ENCODE assay signal across 8 mouse cellular contexts in the genomic region with DNA sequence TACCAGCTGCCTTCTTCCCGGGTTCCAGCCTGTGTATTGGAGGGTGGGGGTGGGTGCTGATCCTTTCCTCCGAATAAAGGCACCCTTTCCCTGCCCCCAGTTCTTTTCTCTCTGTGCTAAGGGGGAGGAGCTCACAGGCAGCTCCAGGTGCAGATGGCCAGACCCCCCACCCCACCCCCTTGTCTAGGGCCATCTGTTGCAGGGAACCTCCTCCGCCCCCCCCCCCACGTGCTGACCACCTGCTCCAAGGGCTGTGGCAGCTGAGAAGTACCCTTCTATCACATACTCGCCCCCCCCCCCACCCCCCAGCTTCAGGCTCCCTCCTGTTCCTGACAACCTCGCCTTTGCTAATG. TPM values are rescaled to one million over a fixed set of nuclear protein-coding genes. Genes with fewer than 3 reads are reported as not detected.
DNase-seq lines count a peak whose midpoint lies in the region; ATAC-seq and TF ChIP-seq lines count a peak whose summit lies in the region.

No protein-coding gene starts in this region.

- no peak overlapping the region; the same call in 1 of the 2 replicates for H3K9ac ChIP-seq in heart, postnatal 0 days (replicated peaks; ENCODE audit: low read depth, low read length)
- peak overlapping the region; percentile 80 for H3K9ac ChIP-seq in hindbrain, embryonic 16.5 days (ENCODE audit: low read depth, low read length)

- no peak for TF ChIP-seq CTCF in heart, postnatal 0 days (IDR thresholded peaks at IDR 0.05; ENCODE audit: low read depth)
- no peak for TF ChIP-seq CTCF in brain, embryonic 14.5 days (IDR thresholded peaks at IDR 0.05; ENCODE audit: borderline replicate concordance, extremely low read depth, insufficient read depth, insufficient read length)

- 14% methylated on average over 5 of the region's 6 CpGs for WGBS in heart, postnatal 0 days
- 3% methylated on average over 4 of the region's 6 CpGs for WGBS in hindbrain, embryonic 16.5 days

- DNase-seq in heart, postnatal 0 days (ENCODE audit: low spot score) = no peak
- DNase-seq in heart, postnatal 25 days (ENCODE audit: low spot score) = no peak
- DNase-seq in brain, embryonic 14.5 days (ENCODE audit: low read depth) = peak; percentile 91
- peak; percentile 69 for DNase-seq in neural tube, embryonic 10.5 days (ENCODE audit: extremely low spot score, low spot score)
- no peak for DNase-seq in thymus, adult 18-20 months
- DNase-seq in gastrocnemius, postnatal 4 days (ENCODE audit: low spot score in 2 of 2) = no peak

- no peak for TF ChIP-seq EP300 in heart, postnatal 0 days (IDR thresholded peaks at IDR 0.05; ENCODE audit: low read depth)

- H3K4me1 ChIP-seq in heart, postnatal 0 days (ENCODE audit: control insufficient read depth, insufficient read depth) = peaks cover 15% of the 10 kb centered on the region; the same call in 1 of the 2 replicates
- H3K4me1 ChIP-seq in hindbrain, embryonic 16.5 days (ENCODE audit: control insufficient read depth, insufficient read depth, low read depth, low read length) = peaks cover 28% of the 10 kb centered on the region

- no peak for ATAC-seq in heart, postnatal 0 days (ENCODE audit: insufficient read depth, low read depth)
- peak; percentile 18; the same call in 1 of the 2 replicates for ATAC-seq in hindbrain, embryonic 16.5 days
- no peak for ATAC-seq in megakaryocyte progenitor cell, adult 5-6 weeks (replicated peaks; ENCODE audit: poor library complexity)

- TF ChIP-seq POLR2A in brain, embryonic 14.5 days (IDR thresholded peaks at IDR 0.05; ENCODE audit: borderline replicate concordance, extremely low read depth, insufficient read depth, insufficient read length, poor library complexity, severe bottlenecking) = no peak

- H3K4me2 ChIP-seq in heart, postnatal 0 days (ENCODE audit: low read depth, low read length) = peak overlapping the region; percentile 88
- peak overlapping the region; percentile 89 for H3K4me2 ChIP-seq in hindbrain, embryonic 16.5 days (ENCODE audit: low read length)

- intact Hi-C loops in heart, postnatal 25 days (cut with DNase I) = no loop called here

- H3K27me3 ChIP-seq in heart, postnatal 0 days (ENCODE audit: control insufficient read depth, insufficient read depth, low read length) = no peaks in the 10 kb centered on the region
- no peaks in the 10 kb centered on the region for H3K27me3 ChIP-seq in hindbrain, embryonic 16.5 days (replicated peaks; ENCODE audit: control insufficient read depth, insufficient read depth, low read length)

- peak overlapping the region; percentile 87 for H3K4me3 ChIP-seq in heart, postnatal 0 days (ENCODE audit: low read depth, low read length)
- peak overlapping the region; percentile 72 for H3K4me3 ChIP-seq in hindbrain, embryonic 16.5 days (ENCODE audit: low read length)

- H3K36me3 ChIP-seq in heart, postnatal 0 days (replicated peaks; ENCODE audit: control insufficient read depth, insufficient read depth, low read length) = 0 out of 2 replicates have a peak, but pooled peaks cover 1% of the 10 kb centered on the region
- H3K36me3 ChIP-seq in hindbrain, embryonic 16.5 days (ENCODE audit: control insufficient read depth, insufficient read depth, low read length) = peaks cover 6% of the 10 kb centered on the region

- peak overlapping the region; percentile 80 for H3K27ac ChIP-seq in heart, postnatal 0 days (ENCODE audit: low read depth)
- peak overlapping the region; percentile 92 for H3K27ac ChIP-seq in hindbrain, embryonic 16.5 days (ENCODE audit: low read depth, low read length)

- H3K9me3 ChIP-seq in heart, postnatal 0 days (replicated peaks; ENCODE audit: control insufficient read depth, low read length) = no peaks in the 10 kb centered on the region
- no peaks in the 10 kb centered on the region for H3K9me3 ChIP-seq in hindbrain, embryonic 16.5 days (ENCODE audit: control insufficient read depth, low read length)

RNA-seq across cellular contexts. Expression of a gene that starts 0.4 kb away (rescaled TPM):
- 15.9 and 23.5 TPM in 2 replicates for total RNA-seq in heart, postnatal 0 days (2014; rRNA removed; ENCODE audit: low replicate concordance)
- polyA plus RNA-seq in heart, postnatal 0 days (2015; fragmentation: Nextera tagmentation; extraction: Ambion mirVana) = 5.6 and 6.2 TPM in 2 replicates
- total RNA-seq in heart, postnatal 25 days (2021) = 1 to 10 TPM; 4.5 to 5.3 TPM
- 109 and 112 TPM in 2 replicates for polyA plus RNA-seq in brain, embryonic 14.5 days (2012; rRNA removed)
- 54.4 and 59.5 TPM in 2 replicates for polyA plus RNA-seq in hindbrain, embryonic 16.5 days (2015; fragmentation: Nextera tagmentation; extraction: Ambion mirVana)
- total RNA-seq in megakaryocyte progenitor cell, adult 5-6 weeks (2015) = 0.37 and 1.3 TPM in 2 replicates
- total RNA-seq in megakaryocyte progenitor cell, adult 5-6 weeks (2017) = 0.57 and 0.83 TPM in 2 replicates
- 10 to 100 TPM; 26.3 to 32.3 TPM for total RNA-seq in gastrocnemius, postnatal 4 days (2021)

RNA-seq across cellular contexts. Expression of a gene that starts 25.0 kb away (rescaled TPM):
- 5.8 and 7.2 TPM in 2 replicates for total RNA-seq in heart, postnatal 0 days (2014; rRNA removed; ENCODE audit: low replicate concordance)
- polyA plus RNA-seq in heart, postnatal 0 days (2015; fragmentation: Nextera tagmentation; extraction: Ambion mirVana) = 10.1 and 11.0 TPM in 2 replicates
- total RNA-seq in heart, postnatal 25 days (2021) = 1 to 10 TPM; 7.3 to 8.1 TPM
- 42.6 and 50.1 TPM in 2 replicates for polyA plus RNA-seq in brain, embryonic 14.5 days (2012; rRNA removed)
- 21.8 and 23.9 TPM in 2 replicates for polyA plus RNA-seq in hindbrain, embryonic 16.5 days (2015; fragmentation: Nextera tagmentation; extraction: Ambion mirVana)
- total RNA-seq in megakaryocyte progenitor cell, adult 5-6 weeks (2015) = 8.4 and 11.8 TPM in 2 replicates
- 10.9 and 14.8 TPM in 2 replicates for total RNA-seq in megakaryocyte progenitor cell, adult 5-6 weeks (2017)
- total RNA-seq in gastrocnemius, postnatal 4 days (2021) = 10 to 100 TPM in 1 of 2 experiments, 1 to 10 TPM in 1; 8.6 to 10.3 TPM

RNA-seq across cellular contexts. Expression of a gene that starts 29.4 kb away (rescaled TPM):
- total RNA-seq in heart, postnatal 0 days (2014; rRNA removed; ENCODE audit: low replicate concordance) = 5.8 and 14.7 TPM in 2 replicates
- polyA plus RNA-seq in heart, postnatal 0 days (2015; fragmentation: Nextera tagmentation; extraction: Ambion mirVana) = 1.2 and 1.3 TPM in 2 replicates
- total RNA-seq in heart, postnatal 25 days (2021) = 1 to 10 TPM; 4.4 to 4.7 TPM
- polyA plus RNA-seq in brain, embryonic 14.5 days (2012; rRNA removed) = 15.3 and 15.9 TPM in 2 replicates
- 5.7 and 5.9 TPM in 2 replicates for polyA plus RNA-seq in hindbrain, embryonic 16.5 days (2015; fragmentation: Nextera tagmentation; extraction: Ambion mirVana)
- total RNA-seq in megakaryocyte progenitor cell, adult 5-6 weeks (2015) = 1.7 and 1.9 TPM in 2 replicates
- 2.5 and 2.7 TPM in 2 replicates for total RNA-seq in megakaryocyte progenitor cell, adult 5-6 weeks (2017)
- 1 to 10 TPM; 7.2 to 8.5 TPM for total RNA-seq in gastrocnemius, postnatal 4 days (2021)

Comparison
In these comparisons a context has a peak if more than half of its experiments do, and no peak if none do; other contexts are left out.
1. DNase-seq: peak in brain, embryonic 14.5 days (single experiment) and neural tube, embryonic 10.5 days (single experiment); none in heart, postnatal 0 days (single experiment), heart, postnatal 25 days (single experiment), thymus, adult 18-20 months (0 of 2) and gastrocnemius, postnatal 4 days (0 of 2).